ENCODE assay signal across 8 mouse cellular contexts in the genomic region with DNA sequence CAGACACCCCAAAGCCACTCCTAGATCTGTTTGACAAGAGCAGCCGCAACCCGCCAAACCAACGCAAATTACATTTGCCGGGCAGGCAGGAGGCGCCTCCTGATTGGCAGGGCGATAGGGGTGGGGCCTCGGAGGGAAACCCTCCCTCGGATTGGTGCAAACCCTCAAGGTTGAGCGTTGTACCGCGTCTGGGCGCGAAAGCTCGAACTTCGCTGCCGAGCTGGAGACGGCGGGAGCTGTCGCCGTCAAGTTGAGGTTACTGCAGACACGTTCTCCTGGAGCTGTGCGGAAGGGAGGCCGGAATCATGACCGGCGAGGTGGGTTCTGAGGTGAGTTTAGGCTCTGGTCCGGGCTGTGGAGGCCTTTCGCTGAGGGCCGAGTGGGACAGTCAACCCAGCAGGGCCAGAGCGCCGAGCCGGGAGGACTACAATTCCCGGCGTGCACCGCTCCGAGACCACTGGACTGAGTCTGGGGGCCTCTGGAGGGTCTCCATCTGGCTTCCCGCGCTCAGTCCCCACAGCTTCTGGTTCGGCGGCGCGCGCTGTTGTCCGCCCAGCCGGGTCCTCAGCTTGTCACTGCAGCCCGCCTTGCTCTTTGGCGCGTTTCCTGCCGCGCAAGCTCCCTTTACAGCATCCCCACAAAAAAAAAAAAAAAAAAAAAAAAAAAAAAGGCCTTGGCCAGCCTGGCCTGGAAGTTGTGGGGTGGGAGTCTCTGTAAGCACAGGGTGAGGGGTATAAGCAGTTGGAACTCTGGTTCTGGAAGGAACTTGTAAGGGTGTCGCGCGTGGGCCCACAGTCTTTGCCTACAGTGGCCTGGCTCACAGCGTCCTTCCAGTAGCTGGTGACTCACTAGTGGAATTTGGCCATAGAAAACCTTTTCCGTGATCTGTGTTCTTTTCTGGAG. TPM values are rescaled to one million over a fixed set of nuclear protein-coding genes. Genes with fewer than 3 reads are reported as not detected.
DNase-seq lines count a peak whose midpoint lies in the region; ATAC-seq and TF ChIP-seq lines count a peak whose summit lies in the region.

A gene (plus strand): TSS at position 127 of the 903 bp plus-strand sequence.

- no peak within 1 kb of the TSS for H3K27ac ChIP-seq in gastrocnemius, adult 2 months
- H3K27ac ChIP-seq in hindbrain, postnatal 0 days, result no peak within 1 kb of the TSS

- no peaks in the 10 kb centered on the region for H3K36me3 ChIP-seq in hindbrain, postnatal 0 days (ENCODE audit: insufficient read depth, low read length)

- H3K4me2 ChIP-seq in hindbrain, postnatal 0 days (ENCODE audit: low read depth, low read length), result peak within 1 kb of the TSS; percentile 87

- peak within 1 kb of the TSS; percentile 47 for H3K9ac ChIP-seq in hindbrain, postnatal 0 days (replicated peaks; ENCODE audit: low read length)

- TF ChIP-seq CTCF in gastrocnemius, adult 2 months (IDR thresholded peaks at IDR 0.05), result no peak
- 0 out of 2 replicates have a peak, but pooled peaks have one; percentile 15 for TF ChIP-seq CTCF in hindbrain, postnatal 0 days (IDR thresholded peaks at IDR 0.05; ENCODE audit: low read depth)

- no peaks in the 10 kb centered on the region for H3K27me3 ChIP-seq in hindbrain, postnatal 0 days (ENCODE audit: insufficient read depth, low read length)

- H3K4me3 ChIP-seq in gastrocnemius, adult 2 months, result peak within 1 kb of the TSS; percentile 83
- peak within 1 kb of the TSS; percentile 75 for H3K4me3 ChIP-seq in hindbrain, postnatal 0 days (ENCODE audit: low read length)

- under 1% methylated on average over 54 of the region's 54 CpGs for WGBS in hindbrain, postnatal 0 days

- H3K4me1 ChIP-seq in hindbrain, postnatal 0 days (ENCODE audit: insufficient read depth, low read length), result no peaks in the 10 kb centered on the region

- intact Hi-C loops in gastrocnemius, adult 2 months (cut with DNase I), result loop anchor here (5.0 to 10.0 kb wide), 2 partner anchors 280 to 688 kb away; a partner anchor contains a TSS
- intact Hi-C loops in left cerebral cortex, postnatal 14 days (cut with DNase I), result loop anchor here (10.0 kb wide), 1 partner anchor 758 kb away; a partner anchor contains a TSS

- peak; percentile 87 to 95 for DNase-seq in adrenal gland, adult (ENCODE audit: inconsistent age in 2 of 2, low spot score in 1 of 2)
- DNase-seq in gastrocnemius, adult 2 months, result peak; percentile 90
- DNase-seq in hindbrain, postnatal 0 days (ENCODE audit: low spot score), result peak; percentile 94
- peak; percentile 73 to 85 for DNase-seq in left cerebral cortex, postnatal 14 days (ENCODE audit: low spot score in 2 of 2)
- DNase-seq in right cerebral cortex, postnatal 25 days, result peak; percentile 81
- peak; percentile 83 to 87 for DNase-seq in urinary bladder, postnatal 36 days (ENCODE audit: low spot score in 2 of 2)

- no peaks in the 10 kb centered on the region for H3K9me3 ChIP-seq in hindbrain, postnatal 0 days (ENCODE audit: low read length)

- peak; percentile 90 for ATAC-seq in common myeloid progenitor, adult 5-6 weeks (replicated peaks; ENCODE audit: low read depth, poor library complexity, severe bottlenecking)
- peak; percentile 97 for ATAC-seq in hindbrain, postnatal 0 days
- ATAC-seq in megakaryocyte-erythroid progenitor cell, adult 5-6 weeks (replicated peaks; ENCODE audit: low FRiP score, low TSS enrichment, poor library complexity, severe bottlenecking), result peak; percentile 99

RNA-seq across cellular contexts. Expression of the gene that starts here (rescaled TPM):
- total RNA-seq in common myeloid progenitor, adult 5-6 weeks (2017), result 85.0 and 136 TPM in 2 replicates
- under 1 TPM; 0.28 to 0.50 TPM for total RNA-seq in gastrocnemius, adult 2 months (2021)
- 2.0 and 6.3 TPM in 2 replicates for total RNA-seq in hindbrain, postnatal 0 days (2014; rRNA removed)
- polyA plus RNA-seq in hindbrain, postnatal 0 days (2015; fragmentation: Nextera tagmentation; extraction: Ambion mirVana), result 5.9 and 8.7 TPM in 2 replicates
- total RNA-seq in left cerebral cortex, postnatal 14 days (2021), result 1 to 10 TPM; 1.1 to 2.0 TPM
- total RNA-seq in megakaryocyte-erythroid progenitor cell, adult 5-6 weeks (2014; fragmentation: Nextera tagmentation), result 48.9 and 73.1 TPM in 2 replicates
- total RNA-seq in megakaryocyte-erythroid progenitor cell, adult 5-6 weeks (2017), result 92.8 and 119 TPM in 2 replicates

Comparison
In these comparisons a context has a peak if more than half of its experiments do, and no peak if none do; other contexts are left out.
1. Peak in DNase-seq and H3K4me3 ChIP-seq in gastrocnemius, adult 2 months; RNA of the gene not detected or under 1 TPM.